Comparison of ENCODE assay signal across 9 mouse cellular contexts in genomic region chr13:99450766-99451165, GRCm38 (mm10).
DNase-seq lines count a peak whose midpoint lies in the region; ATAC-seq and TF ChIP-seq lines count a peak whose summit lies in the region.
"Had no signal": no experiment of that assay in that cellular context is flagged by ENCODE, and none has a peak within 500 bp of the region (broad histone marks: within the 10 kb centered on the region; RNA-seq: fewer than 3 reads in every experiment).

No protein-coding gene starts in this region.

- TF ChIP-seq CTCF in thymus, adult 2 months (IDR thresholded peaks at IDR 0.05; ENCODE audit: borderline replicate concordance, control insufficient read depth, extremely low read depth, insufficient read depth, low read length, poor library complexity), result no peak

- ATAC-seq in neural tube, embryonic 15.5 days (ENCODE audit: low FRiP score), result no peak
- no peak for ATAC-seq in forebrain, embryonic 16.5 days

- H3K27ac ChIP-seq in heart, embryonic 10.5 days, result no peak overlapping the region
- peak overlapping the region; percentile 13; the same call in 1 of the 2 replicates for H3K27ac ChIP-seq in neural tube, embryonic 15.5 days (replicated peaks)
- H3K27ac ChIP-seq in forebrain, embryonic 16.5 days (ENCODE audit: low read length), result peak overlapping the region; percentile 16; the same call in 1 of the 2 replicates
- no peak overlapping the region for H3K27ac ChIP-seq in thymus, adult 2 months (ENCODE audit: control insufficient read depth, insufficient read depth, low read length)
- H3K27ac ChIP-seq: macrophage had no signal

- peak; percentile 49 to 59 for DNase-seq in heart, adult 18-20 months
- no peak for DNase-seq in heart, embryonic 10.5 days (ENCODE audit: low spot score)
- no peak for DNase-seq in neural tube, embryonic 10.5 days (ENCODE audit: extremely low spot score, low spot score)
- peak; percentile 56 for DNase-seq in testis, postnatal 10 days (ENCODE audit: low spot score)
- no peak for DNase-seq in adrenal gland, postnatal 14 days
- DNase-seq in thymus, adult 2 months, result no peak

- WGBS in heart, embryonic 10.5 days, result 74% methylated on average over 7 of the region's 7 CpGs
- 65% methylated on average over 7 of the region's 7 CpGs for WGBS in neural tube, embryonic 15.5 days
- 48% methylated on average over 7 of the region's 7 CpGs for WGBS in forebrain, embryonic 16.5 days
- 91% methylated on average over 7 of the region's 7 CpGs for WGBS in thymus, adult 2 months

- no peaks in the 10 kb centered on the region for H3K27me3 ChIP-seq in heart, embryonic 10.5 days (ENCODE audit: insufficient read depth, poor library complexity, severe bottlenecking)
- no peaks in the 10 kb centered on the region for H3K27me3 ChIP-seq in neural tube, embryonic 15.5 days (replicated peaks)
- H3K27me3 ChIP-seq in forebrain, embryonic 16.5 days (replicated peaks; ENCODE audit: control insufficient read depth, insufficient read depth, low read length), result no peaks in the 10 kb centered on the region
- no peaks in the 10 kb centered on the region for H3K27me3 ChIP-seq in thymus, adult 2 months (ENCODE audit: control insufficient read depth, insufficient read depth, low read length)

- no peak for TF ChIP-seq POLR2A in thymus, adult 2 months (IDR thresholded peaks at IDR 0.05; ENCODE audit: control insufficient read depth, extremely low read depth, insufficient read depth, low read length, poor library complexity)

- H3K4me1 ChIP-seq in heart, embryonic 10.5 days, result peaks cover 31% of the 10 kb centered on the region
- H3K4me1 ChIP-seq in neural tube, embryonic 15.5 days, result peaks cover 64% of the 10 kb centered on the region
- H3K4me1 ChIP-seq in forebrain, embryonic 16.5 days (replicated peaks; ENCODE audit: control insufficient read depth, insufficient read depth, low read length), result peaks cover 61% of the 10 kb centered on the region
- no peaks in the 10 kb centered on the region for H3K4me1 ChIP-seq in thymus, adult 2 months (replicated peaks; ENCODE audit: control insufficient read depth, insufficient read depth, low read length)

- H3K4me3 ChIP-seq in heart, embryonic 10.5 days, result no peak overlapping the region
- H3K4me3 ChIP-seq in neural tube, embryonic 15.5 days (replicated peaks), result no peak overlapping the region
- no peak overlapping the region for H3K4me3 ChIP-seq in forebrain, embryonic 16.5 days (replicated peaks; ENCODE audit: low read length)
- no peak overlapping the region for H3K4me3 ChIP-seq in thymus, adult 2 months (ENCODE audit: control insufficient read depth, insufficient read depth, low read length)

- H3K36me3 ChIP-seq in heart, embryonic 10.5 days, result peaks cover 17% of the 10 kb centered on the region; the same call in 1 of the 2 replicates
- H3K36me3 ChIP-seq in neural tube, embryonic 15.5 days, result no peaks in the 10 kb centered on the region
- H3K36me3 ChIP-seq in forebrain, embryonic 16.5 days (ENCODE audit: control insufficient read depth, insufficient read depth), result no peaks in the 10 kb centered on the region
- H3K36me3 ChIP-seq in thymus, adult 2 months (ENCODE audit: control insufficient read depth, insufficient read depth, low read length), result no peaks in the 10 kb centered on the region

- H3K9me3 ChIP-seq in heart, embryonic 10.5 days, result no peaks in the 10 kb centered on the region
- no peaks in the 10 kb centered on the region for H3K9me3 ChIP-seq in neural tube, embryonic 15.5 days (replicated peaks)
- no peaks in the 10 kb centered on the region for H3K9me3 ChIP-seq in forebrain, embryonic 16.5 days (ENCODE audit: control insufficient read depth, low read length)

- no peak overlapping the region for H3K4me2 ChIP-seq in neural tube, embryonic 15.5 days
- H3K4me2 ChIP-seq in forebrain, embryonic 16.5 days (ENCODE audit: low read length), result no peak overlapping the region

- no peak overlapping the region for H3K9ac ChIP-seq in neural tube, embryonic 15.5 days (replicated peaks)
- H3K9ac ChIP-seq in forebrain, embryonic 16.5 days (replicated peaks; ENCODE audit: low read depth, low read length), result no peak overlapping the region

Comparison
In these comparisons a context has a peak if more than half of its experiments do, and no peak if none do; other contexts are left out.
1. DNase-seq: peak in heart, adult 18-20 months (2 of 2) and testis, postnatal 10 days (single experiment); none in heart, embryonic 10.5 days (single experiment), neural tube, embryonic 10.5 days (single experiment), adrenal gland, postnatal 14 days (single experiment) and thymus, adult 2 months (single experiment).
2. H3K27ac ChIP-seq: peak in neural tube, embryonic 15.5 days (single experiment) and forebrain, embryonic 16.5 days (single experiment); none in heart, embryonic 10.5 days (single experiment) and thymus, adult 2 months (single experiment).